Mouse (Mus musculus): Measurements from ENCODE around the gene Olfr1342. TPM values are rescaled to one million over a fixed set of nuclear protein-coding genes. Genes with fewer than 3 reads are reported as not detected.

The Olfr1342 gene
- total RNA-seq (2021) = not detected

- intact Hi-C loops (cut with DNase I) = no loop called here
- no peak for DNase-seq (ENCODE audit: low spot score in 2 of 2)
These were observed at the start of gene Olfr1342 for GRCm38 (mm10) chr4:118692412-118692973. Gene Olfr1342, minus strand, starts transcription at chr4:118692756.

- DNase-seq (ENCODE audit: low spot score in 2 of 2) = no peak
- intact Hi-C loops (cut with DNase I) = no loop called here
These were observed 49.3 kb upstream of the Olfr1342 start for GRCm38 (mm10) chr4:118741881-118742280.

- intact Hi-C loops (cut with DNase I) = no loop called here
- no peak for DNase-seq (ENCODE audit: low spot score in 2 of 2)
These were observed 48.6 kb upstream of the Olfr1342 start for GRCm38 (mm10) chr4:118740988-118741698.

- DNase-seq (ENCODE audit: low spot score in 2 of 2) = no peak
- intact Hi-C loops (cut with DNase I) = loop anchor here (2.0 kb wide), 1 partner anchor 27 kb away; no protein-coding TSS in a partner anchor
These were observed 47.0 kb upstream of the Olfr1342 start for GRCm38 (mm10) chr4:118739574-118739973.

- intact Hi-C loops (cut with DNase I) = no loop called here
- DNase-seq (ENCODE audit: low spot score in 2 of 2) = no peak
These were observed 39.3 kb upstream of the Olfr1342 start, which contains the start of gene Olfr1339 for GRCm38 (mm10) chr4:118731875-118732274. Gene Olfr1339, plus strand, starts transcription at chr4:118732175.

GRCm38 (mm10) chr4:118721742-118722483, 29.4 kb upstream of the Olfr1342 start:
- intact Hi-C loops (cut with DNase I) = no loop called here
- no peak for DNase-seq (ENCODE audit: low spot score in 2 of 2)

GRCm38 (mm10) chr4:118719838-118720237, 27.3 kb upstream of the Olfr1342 start, which contains the start of gene Olfr1340:
Gene Olfr1340, plus strand, starts transcription at chr4:118720138.
- intact Hi-C loops (cut with DNase I) = no loop called here
- DNase-seq (ENCODE audit: low spot score in 2 of 2) = no peak

DNA sequence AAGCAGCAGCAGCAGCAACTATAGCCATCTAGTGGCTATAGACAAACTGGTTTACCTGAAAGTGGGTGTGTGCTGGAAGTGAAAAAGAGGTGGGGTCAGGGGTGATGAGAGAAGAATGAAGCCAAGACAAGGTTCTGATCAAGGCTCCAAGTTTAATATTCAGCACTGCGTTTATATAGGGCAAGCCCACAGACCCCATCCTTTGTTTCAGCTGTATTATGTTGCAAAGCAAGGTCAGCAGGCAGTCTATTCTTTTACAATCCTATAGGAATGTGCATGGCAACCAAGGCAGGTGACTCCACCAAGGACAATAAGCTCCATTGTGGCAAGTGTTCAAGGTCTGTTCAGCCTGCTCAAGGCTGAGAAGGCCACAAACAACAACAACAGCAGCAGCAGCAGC, 19.1 kb upstream of the Olfr1342 start:
- no peak for DNase-seq (ENCODE audit: low spot score in 2 of 2)
- intact Hi-C loops (cut with DNase I) = no loop called here

GRCm38 (mm10) chr4:118708086-118708485, 15.5 kb upstream of the Olfr1342 start:
- intact Hi-C loops (cut with DNase I) = no loop called here

DNA sequence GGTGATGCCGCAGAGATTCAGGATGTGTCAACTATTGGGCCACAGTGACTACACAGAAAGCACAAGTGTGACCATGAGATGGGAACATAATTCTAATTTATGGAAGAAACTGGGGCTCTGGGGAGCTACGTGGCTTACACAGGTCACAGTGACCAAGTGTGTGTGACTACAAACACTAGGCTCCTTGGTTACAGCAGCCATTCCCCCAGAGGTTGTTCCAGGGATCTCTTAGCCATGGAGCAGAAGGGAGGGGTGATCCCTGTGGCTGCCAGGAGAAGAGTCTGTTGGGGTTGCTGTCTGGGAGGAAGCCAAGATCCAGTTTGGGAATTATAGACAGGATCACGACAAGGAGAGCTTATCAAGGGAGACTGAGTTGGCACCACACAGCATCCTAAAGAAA, 10.7 kb upstream of the Olfr1342 start, which contains the start of gene Olfr1341:
Gene Olfr1341 (plus strand): TSS at position 301 of the 400 bp plus-strand sequence.
- intact Hi-C loops (cut with DNase I) = no loop called here
- no peak for DNase-seq (ENCODE audit: low spot score in 2 of 2)

More at GRCm38 (mm10) chr4:118708086-118708485, 15.5 kb upstream of the Olfr1342 start:
- no peak for DNase-seq (ENCODE audit: low spot score in 2 of 2)

DNA sequence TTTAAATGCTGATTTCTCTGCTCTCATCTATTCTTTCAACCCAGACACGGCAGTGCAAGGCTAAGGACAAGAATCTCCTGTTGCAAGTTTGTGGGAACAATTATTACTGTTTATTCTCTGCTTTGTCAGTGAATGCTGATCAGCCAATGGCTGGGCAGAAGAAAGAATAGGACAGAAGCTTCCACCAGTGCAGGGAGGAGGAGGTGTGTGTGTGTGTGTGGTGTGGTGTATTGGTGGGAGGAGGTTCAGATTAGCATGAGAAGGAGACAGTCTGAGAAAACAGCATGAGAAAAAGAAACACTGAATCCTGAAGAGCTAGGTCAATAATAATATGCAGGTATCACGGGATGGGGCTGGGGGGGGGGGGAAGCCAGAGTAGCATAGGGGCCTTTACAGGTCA, 1.3 kb upstream of the Olfr1342 start:
- intact Hi-C loops (cut with DNase I) = no loop called here
- no peak for DNase-seq (ENCODE audit: low spot score in 2 of 2)

DNA sequence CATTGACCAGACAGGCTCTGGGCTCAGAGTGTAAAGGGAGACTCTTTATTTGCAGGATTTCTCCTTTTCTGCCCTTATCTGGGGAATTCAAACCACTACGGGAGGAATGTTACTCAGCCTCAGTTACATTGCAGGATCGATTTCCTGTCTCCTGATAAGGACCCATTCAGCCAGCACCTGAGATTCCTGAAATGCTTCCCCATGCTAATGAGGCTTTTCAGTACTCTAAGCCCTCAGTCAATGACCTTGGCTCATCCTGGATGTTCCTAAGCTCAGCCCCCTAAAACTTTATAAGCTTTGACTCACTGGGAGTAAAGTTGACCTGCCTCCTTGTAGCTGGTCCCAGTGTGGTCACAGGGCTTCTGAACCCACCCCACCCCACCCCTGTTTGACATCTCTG, 5.5 kb downstream of the Olfr1342 start:
- intact Hi-C loops (cut with DNase I) = no loop called here

DNA sequence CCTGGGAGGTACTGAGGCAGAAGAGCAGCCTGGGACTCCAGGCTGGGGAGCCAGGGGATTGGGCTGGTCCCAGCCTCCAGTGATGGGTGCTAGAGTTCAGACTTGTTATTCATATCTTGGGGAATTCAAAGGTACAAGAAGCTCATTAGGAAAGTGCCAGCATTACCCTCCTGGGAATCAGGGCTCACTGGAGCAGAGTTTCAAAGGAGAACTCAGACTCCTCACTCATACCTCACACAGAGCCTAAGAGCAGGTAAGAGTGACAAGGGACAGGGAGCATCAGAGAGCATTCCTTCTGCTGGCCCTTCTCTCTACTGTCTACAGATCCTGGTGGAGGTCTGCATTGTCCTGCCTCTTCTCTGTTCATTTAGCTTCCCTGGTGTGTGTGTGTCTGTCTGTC, 33.9 kb downstream of the Olfr1342 start, which contains the start of gene Olfr62:
Gene Olfr62 (plus strand): TSS at position 301 of the 400 bp plus-strand sequence.
- intact Hi-C loops (cut with DNase I) = no loop called here
- no peak for DNase-seq (ENCODE audit: low spot score in 2 of 2)

More for the DNA sequence above, 5.5 kb downstream of the Olfr1342 start:
- no peak for DNase-seq (ENCODE audit: low spot score in 2 of 2)

DNA sequence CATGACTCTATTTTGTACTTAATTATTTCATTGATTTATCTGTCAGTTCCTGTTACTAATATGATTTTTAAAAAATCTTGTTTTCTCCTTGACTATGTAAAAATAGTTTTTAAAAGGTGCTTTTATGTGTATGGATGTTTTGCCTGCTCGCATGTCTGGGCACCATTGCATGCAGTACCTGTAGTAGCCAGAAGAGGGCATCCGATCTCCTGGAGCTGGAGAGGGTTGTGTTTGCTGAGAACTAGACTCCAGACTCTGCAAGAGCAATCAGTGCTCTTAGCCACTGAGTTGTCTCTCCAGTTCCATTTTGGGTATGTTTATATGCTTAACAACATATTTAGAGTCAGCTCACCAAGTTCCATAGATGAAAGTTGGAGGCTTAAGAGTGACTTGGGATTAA, 47.3 kb downstream of the Olfr1342 start:
- DNase-seq (ENCODE audit: low spot score in 2 of 2) = peak; percentile 46 to 48
- intact Hi-C loops (cut with DNase I) = loop anchor here (2.0 kb wide), 1 partner anchor 344 kb away; no protein-coding TSS in a partner anchor

DNA sequence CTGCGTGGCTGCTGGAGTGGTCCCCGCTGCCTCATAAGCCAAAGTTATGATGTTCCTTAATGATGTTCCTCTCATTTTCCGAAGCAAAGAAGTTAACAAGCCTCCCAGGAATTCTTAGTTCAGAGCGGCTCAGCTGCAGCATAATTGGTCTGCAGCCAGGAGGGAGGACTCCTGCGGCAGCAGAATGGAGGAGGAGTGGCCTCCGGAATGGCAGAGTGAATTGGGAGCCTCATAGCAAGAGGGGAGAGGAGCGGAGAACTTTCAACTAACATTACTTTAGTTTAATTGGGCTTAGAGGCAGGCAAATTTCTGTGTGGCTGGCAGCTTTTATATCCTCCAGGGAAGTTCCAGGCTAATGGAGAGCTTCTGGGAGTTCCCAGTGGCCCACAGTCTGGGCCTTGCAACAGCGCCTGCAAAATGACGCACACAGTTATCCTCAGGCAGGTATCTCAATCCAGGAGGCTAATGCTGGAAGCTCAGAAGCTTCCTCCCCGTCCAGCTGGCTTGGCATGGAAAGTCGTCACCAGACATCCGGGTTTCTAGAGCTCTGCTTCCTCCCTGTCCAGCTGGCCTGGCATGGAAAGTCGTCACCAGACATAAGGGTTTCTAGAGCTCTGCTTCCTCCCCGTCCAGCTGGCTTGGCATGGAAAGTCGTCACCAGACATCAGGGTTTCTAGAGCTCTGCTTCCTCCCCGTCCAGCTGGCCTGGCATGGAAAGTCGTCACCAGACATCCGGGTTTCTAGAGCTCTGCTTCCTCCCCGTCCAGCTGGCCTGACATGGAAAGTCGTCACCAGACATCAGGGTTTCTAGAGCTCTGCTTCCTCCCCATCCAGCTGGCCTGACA, 50.0 kb downstream of the Olfr1342 start:
- intact Hi-C loops (cut with DNase I) = no loop called here
- peak in 1 of 2 experiments; percentile 16 for DNase-seq (ENCODE audit: low spot score in 2 of 2)
